Mouse (Mus musculus) right cerebral cortex, postnatal 25 days (tissue): ENCODE data around the gene Hspb7.

Experiments
- DNase-seq: peaks from one replicate; pipeline ENCODE4 v3.0.0; 2022

Hspb7 gene

DNA sequence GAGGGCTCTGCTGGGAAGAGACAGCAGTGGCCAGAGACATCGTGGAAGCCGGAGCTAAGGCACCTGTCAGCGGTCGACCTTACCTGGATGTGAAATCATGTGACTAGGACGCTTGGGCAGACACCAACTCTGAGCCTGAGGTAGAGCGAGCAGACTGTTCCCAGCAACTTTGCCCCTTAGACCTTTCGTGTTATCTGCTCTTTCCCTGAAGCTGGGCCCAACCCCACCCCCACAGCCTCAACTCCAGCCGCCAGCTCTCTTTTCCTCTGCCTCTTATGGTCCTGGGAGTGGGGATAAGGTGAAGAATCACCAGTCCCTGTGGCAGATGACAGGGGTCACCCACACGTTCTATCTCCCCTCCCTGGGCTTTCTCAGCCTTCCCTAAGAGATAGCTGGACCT is 307 bp downstream of the Hspb7 start:
- no peak for DNase-seq

DNA sequence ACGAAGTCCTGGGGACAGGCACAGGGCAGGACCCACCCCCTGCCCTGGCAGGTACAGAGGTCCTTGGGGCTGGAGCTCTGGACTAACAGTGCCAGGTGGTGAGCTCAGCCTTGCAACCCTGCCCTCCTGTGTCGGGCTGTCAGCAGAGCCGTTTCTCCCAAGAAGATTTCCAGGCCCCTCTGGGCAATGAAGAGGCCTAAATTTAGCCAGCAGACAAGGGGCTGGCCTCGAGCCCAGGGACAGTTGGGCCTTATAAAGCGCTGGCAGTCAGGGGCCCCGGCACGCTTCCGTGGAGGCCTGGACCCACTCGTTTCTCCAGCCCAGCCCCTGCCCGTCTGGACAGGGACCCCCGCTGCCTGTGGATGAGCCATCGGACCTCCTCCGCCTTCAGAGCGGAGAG is 844 bp downstream of the Hspb7 start:
- no peak for DNase-seq

DNA sequence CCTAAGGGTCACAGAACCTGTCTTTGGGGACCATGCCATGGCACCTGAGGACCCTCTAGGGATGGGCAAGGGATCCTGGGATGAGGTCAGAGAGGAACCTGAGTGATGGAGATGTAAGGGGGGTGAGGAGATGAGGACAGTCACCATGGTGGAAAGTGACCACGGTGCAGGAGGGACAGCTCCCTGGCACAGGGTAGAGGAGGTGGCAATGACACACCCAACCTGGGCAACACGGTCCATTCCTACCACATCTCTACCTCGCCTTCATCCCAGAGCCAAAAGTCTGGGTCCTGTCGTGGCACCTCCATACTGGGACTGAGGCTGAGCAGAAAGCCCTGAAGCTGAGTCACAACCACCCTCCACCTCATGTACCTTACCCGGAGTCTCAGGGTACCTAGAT is 2.3 kb downstream of the Hspb7 start:
- DNase-seq, result no peak

DNA sequence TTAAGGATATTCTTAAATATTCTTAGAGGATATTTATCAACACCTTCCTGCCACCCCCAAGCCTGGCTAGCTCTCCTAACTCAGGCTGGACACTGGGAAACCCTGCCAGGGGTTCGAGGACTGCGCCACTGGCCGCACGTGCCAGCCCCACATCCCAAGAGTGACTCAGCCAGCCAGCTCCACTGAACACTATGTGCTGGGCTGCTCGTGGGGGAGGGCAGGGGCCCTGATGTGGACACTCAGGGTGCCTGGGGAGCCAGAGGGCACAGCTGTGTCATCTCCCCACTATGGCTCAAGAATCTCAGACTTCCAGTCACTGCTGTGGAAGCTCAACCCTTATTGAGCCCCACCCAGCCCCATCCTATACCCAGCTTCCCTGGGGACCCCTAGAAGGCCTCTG is 2.7 kb downstream of the Hspb7 start:
- DNase-seq, result no peak

DNA sequence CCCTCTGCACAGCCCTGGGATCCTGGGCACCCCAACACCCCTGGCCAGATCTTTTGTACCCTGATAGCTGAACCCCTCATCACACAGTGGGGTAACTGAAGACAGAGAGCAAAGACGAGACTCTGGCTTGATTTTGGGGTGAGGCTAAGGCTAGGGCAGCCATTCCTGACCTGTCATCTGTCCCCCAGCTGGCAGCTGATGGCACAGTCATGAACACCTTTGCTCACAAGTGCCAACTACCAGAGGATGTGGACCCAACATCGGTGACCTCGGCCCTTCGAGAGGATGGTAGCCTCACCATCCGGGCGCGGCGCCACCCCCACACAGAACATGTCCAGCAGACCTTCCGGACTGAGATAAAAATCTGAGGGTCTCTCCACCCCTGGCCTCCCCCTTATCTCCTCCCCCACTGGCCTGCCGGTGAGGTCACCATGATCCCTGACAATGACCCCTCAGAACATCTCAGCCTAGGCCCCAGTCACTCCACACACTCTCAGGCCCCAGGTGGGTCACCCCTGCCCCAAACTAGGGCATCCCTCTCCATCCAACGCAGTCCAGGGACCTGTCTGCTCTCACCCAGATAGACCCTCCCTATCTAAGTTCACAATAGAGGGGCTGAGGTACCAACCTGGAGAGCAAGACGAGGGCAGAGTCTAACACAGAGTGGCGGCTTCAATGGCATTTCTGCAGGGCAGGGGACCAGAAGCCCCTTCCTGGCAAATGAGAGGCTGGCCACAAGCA is 3.3 kb downstream of the Hspb7 start:
- DNase-seq, result no peak

DNA sequence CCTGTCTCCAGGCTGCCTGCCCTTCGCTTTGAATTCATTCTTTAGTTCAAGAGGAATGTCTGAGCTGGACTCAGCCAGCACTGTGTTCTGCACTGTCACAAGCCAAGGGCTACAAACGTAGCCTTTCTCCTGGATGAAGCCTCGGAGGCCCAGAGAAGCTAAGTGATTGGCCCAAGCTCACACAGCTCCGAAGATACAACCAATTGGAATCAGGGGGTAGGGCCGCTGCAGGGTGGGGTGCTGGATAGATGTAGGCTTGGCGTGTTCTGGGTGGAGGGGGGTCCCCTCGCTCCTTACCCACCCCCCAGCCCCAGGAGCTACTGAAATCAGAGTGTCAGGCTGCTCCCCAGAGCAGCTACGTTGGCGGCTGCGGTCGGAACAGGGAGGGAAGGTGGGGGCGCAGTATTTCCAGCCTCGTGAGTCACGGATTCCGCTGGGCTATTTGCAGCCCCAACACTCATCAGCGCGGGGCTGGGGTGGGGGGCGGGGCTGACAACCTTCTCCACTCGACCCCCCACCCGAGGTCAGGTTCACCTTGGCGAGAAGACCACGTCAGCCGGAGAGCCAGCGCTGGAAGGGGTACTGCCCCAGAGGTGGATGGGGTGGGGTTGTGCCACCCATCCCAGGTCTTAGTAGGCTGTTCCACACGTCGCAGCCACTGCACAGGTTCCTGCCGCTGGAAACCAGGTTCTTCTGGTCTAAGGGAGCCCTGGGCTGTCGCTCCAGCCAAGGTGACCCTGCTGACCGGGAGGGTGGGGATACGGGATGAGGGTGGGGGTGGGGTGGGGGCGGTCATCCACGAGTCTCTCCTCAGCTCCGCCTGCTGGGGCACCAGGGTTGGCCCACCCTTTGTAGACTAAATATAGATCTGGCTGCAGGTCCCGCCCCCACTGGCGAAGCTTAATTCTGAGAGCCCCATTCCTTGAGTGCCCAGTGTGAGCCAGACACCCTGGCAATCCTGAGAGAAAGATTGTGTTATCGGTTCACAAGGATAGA is 5.2 kb downstream of the Hspb7 start:
- DNase-seq, result peak; percentile 79

DNA sequence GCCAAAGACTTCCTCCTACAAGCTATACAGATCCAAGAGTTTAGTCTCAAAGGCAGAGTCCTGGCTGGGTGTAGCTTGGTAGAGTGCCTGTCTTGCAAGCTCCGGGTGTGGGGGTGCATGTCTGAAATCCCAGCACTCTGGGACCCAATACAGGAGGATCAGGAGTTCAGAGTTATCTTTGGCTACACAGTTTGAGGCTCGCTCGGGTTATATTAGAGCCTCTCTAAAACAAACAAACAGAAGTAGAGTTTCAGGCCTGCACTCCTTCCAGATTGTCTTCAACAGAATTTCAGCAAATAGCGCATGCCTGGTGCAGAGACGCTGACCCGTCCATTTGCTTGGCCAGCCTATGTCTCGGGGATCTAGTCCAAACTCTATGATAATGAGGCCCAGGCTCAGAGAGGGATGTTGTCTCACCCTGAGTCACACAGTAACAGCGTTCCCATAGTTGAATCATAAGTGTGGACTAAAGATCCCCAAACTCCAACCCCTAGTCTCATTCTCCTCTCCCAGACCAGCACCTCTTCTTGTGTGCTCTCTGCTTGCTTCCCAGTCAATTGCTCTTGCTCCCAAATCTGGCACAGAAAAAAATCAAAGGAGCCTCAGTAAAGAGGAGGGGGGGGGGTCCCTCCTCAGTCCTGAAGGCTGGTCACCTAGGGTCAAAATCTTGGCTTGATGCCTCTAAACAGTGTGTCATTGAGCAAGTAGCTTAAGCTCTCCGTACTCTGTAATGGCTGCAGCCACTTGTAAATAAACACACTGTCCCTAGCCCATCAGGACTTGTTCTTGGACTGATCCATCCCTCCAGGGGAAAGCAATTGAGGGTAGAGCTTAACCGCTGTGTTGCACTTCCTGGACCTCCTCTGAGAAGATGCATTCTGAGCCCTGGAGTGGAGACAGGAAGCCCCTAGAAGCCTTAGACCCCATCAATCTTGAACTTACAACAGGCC is 6.5 kb downstream of the Hspb7 start:
- no peak for DNase-seq

DNA sequence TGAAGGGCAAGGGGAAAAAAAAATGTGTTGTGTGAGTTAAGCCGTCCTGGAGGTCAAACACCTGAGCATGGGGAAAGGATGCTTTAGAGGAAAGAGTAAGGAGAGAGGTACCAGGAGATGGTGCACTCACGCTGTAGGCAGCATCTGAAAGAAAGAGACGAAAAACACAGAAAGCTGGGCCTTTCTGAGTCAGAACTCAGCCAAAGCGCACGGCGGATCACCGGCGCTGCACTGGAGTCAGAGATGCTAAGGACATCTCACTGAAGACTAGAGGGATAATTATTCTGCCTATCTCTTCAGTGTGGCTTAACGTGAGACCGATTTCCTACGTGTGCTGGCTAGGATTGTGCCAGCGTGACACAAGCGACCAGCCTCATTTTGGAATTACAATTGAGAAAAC is 7.3 kb downstream of the Hspb7 start:
- no peak for DNase-seq

DNA sequence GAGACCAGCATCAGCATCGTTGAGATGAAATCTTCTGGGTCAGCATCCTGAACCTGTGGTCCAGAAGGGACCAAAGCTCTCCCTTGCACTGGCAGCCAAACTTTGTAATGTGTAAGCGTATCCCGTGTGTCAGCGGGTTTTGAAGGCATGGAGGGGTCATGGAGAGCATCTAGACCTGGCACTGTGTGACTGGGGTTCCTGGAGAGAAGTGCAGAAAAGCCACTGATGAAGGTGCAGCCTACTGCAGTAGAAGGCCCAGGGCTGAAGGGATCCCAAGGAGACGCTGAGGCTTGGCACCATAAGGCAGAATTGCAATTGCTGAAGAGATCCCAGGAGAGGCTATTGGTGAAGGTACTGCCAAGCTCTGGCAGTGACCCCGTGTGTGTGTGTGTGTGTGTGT is 8.8 kb downstream of the Hspb7 start:
- no peak for DNase-seq

DNA sequence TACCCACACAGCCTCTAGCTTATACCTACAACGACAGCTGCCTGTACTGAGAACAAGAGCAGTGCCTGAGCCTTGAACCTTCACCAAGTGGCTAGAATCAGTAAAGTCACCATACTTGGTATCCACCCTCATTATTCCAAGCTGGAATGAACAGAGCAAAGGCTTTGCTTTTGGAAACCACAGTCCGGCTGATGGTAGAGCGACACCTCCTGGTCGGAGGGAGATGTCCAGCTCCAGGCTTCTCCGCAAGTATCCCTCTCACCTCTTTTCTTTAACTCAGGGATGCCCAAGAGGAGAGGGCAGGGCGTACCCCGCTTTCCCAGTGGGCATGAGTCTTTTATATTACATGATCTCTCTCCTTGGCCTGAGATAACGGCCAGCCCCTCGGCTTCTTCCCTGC is 9.3 kb downstream of the Hspb7 start:
- DNase-seq, result no peak

DNA sequence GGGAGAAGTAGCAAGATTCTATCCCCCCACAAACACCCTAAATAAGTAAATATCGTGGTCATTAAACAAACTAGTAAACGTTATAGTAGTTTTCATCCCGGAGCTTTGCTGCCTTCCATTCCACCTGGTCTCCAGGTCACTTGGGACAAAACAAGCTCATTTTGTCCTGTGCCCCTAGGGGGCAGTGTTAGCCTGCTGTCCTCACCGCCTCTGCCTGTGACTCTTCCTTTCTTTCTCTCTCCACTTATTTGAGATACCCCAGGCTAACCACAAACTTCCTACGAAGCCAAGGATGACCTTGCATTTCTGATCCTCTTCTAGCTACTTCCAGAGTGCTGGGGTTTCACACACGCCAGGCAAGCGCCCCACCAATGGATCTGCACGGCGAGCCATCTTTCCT is 10.4 kb downstream of the Hspb7 start:
- peak; percentile 49 for DNase-seq

DNA sequence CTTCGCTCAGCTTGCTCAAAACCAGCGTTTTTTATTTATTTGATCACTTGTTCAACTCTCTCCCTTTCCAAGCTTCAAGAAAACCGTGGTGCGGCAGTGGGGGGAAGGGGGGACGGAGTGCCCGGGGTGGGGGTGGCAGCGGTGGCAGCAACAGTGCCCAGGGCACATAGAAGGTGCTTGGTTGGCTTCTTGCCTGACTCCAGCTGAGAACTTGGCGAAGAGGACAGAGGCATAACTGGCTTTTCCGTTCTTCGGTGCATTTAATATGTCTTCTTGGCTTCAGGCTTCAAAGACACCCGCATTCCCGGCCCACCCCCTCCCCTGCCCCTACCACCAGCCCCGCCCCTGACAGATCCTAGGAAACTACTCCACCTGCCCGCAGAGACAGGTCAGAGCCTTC is 12.1 kb downstream of the Hspb7 start:
- no peak for DNase-seq

DNA sequence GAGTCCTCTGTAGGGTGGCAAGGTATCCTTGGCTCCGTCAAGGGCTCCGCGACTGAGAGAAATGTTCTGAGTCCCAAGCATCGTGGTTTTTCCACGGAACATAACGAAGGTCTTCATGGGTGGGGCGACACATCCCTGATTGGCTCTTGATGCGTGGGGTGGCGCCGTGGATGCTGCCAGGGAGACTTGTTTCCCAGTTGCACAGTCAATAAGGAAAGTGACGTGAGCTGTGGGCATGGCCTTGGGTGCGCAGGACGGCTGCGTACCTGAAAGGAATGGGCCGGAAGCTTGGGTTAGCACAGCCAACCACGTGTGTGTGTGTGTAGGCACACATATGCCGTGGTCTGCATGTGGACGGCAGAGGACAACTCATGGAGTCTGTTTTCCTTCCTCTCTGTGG is 12.6 kb downstream of the Hspb7 start:
- no peak for DNase-seq

DNA sequence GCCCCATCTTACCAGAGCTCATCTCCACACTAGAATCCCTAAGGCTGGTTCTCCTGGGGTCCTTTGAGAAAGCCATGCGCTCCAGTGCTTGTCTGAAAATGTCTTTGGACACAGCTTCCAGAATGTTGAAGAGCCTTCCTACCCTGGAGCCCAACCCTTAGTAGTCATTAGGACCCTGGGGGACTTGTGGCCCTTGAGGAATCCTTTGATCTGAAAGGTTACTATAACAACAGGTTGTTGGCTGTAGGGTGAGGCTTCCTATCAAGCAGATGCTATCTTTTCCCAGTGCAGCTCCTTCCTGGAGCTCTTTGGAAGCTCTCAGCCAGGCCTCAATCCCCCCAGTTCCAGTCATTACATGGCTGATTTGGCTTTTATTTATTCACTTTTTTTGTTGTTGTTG is 15.4 kb downstream of the Hspb7 start, which contains the start of gene Srarp:
TSS of gene Srarp (minus strand) at position 132 of the 400 bp plus-strand sequence.
- DNase-seq, result no peak

DNA sequence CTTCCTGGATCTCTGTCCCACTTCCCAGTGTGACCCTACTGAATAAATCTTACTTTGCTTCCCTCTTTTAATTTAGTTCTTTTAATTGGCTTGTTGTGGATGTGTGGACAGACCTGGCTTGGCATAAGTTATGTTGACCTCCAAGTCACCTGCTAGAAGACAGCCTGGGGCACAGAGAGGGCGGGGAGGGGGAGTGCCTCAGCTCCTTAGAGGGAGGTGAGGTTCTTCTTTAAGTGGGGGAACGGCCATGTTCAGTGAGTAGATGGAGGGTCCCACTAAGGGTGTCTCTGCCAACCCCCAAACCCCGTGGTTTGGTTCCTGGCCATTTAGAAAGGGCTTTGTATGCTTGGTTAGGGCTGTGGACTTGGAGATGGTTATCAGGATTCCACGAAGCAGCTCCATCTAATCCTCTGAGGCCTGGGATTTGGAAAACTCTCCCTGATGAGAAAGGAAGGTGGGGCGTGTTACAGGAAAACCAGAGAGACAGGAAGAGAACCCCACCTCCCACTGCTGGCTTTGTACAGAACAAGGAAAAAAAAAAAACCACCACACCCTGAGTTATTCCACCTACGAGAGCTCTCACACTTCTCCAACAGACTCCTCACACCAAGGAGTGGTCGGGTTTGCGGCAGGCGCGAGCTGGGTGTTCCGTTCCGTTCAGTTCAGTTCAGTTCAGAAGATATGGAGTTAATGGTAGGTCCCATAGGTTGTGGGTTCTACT is 18.7 kb downstream of the Hspb7 start:
- DNase-seq, result no peak

DNA sequence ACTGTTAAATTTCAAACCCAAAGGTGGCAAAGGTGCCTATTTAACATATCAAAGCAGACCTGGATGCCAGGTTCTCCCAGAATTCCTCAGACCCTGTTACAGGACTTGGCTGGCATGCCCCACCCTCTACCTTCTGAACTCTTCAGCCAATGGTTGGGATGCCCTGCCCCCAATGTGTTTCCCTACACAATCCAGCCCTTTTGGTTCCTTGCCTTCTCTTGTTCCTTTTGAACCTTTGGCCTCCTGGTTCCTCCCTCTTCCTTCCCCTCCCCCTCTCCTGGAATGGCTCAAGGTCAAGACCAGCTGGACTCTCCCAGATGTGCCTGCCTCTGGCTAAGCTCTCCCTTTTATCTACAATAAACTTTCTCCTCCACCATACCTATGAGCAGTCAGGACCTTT is 20.3 kb downstream of the Hspb7 start:
- no peak for DNase-seq

DNA sequence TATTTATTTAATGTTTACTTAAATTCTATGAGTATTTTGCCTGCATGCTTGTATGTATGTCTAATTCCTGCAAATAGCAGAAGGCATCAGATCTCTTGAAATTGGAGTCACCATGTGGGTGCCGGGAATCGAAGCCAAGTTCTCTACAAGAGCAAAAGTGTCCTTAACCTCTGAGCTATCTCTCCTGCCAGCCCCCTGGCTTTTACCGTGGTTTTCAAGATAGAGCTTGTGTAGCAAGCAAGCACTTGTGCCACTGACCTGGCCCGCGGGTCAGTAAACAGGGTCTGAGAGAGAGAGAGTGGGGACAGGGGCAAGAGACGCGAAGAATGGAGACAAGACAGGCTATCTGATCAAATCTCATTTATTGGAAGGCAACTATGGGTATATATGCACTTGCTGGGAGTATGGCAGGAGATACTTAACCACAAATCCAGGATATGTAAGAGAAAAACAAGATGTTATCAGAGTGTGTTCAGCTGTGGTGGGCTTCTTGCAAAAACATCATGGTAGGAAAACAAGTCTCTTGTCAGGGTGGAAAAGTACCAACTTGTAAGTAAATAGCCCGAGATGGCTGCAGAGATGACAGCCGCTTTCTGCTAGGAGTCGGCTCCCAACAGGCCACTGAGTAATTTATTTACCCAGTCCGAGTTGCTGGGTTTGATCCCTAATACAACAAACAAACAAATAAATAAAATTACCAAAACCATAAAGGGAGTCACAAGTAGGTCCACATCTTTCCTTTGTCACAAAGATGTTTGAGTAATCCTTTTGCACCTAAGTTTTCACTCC is 23.3 kb downstream of the Hspb7 start:
- no peak for DNase-seq

DNA sequence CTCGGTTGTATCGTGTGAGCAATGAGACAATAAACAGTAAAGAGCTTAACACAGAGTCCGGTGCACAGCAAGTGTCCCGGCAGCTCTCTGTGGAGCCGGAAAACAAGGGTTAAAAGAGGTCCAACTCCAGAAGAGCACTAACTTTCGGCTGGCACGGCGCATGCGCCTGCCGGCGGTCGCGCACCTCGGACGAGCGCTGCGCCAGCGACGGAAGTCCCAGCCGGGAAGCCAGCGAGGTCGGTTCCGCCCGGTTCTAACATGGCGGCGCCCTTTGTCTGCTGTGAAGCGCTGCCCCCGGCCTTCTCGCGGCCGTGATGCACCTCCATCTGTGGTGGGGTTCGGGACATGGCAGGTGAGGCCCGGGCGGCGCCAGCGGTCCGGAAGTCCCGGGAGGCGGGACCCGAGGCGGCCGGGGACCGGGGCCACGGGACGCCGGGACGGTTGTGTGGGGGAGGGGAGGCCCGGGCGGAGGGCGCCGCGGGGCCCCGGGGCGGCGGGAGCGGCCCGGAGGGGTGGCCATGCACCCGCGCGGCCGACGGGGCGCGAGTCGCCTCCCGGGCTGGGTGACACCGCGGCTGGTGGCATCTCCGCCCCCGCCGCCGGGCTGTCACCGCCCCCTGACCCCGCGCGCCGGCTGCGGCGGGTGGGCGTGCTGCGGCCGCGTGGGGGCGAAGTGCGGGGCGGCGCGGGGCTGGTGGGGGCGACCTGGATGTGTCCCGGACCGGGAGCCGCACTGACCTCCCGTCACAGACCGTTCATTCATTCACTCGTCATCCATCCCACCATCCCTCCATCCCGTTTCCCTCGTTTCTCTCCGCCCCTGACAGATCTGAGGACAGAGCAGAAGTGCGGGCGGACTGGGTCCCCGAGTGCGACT is 24.1 kb downstream of the Hspb7 start, which contains the start of gene Zbtb17:
TSS of gene Zbtb17 (plus strand) at position 204 of the 877 bp plus-strand sequence.
- peak; percentile 91 for DNase-seq

DNA sequence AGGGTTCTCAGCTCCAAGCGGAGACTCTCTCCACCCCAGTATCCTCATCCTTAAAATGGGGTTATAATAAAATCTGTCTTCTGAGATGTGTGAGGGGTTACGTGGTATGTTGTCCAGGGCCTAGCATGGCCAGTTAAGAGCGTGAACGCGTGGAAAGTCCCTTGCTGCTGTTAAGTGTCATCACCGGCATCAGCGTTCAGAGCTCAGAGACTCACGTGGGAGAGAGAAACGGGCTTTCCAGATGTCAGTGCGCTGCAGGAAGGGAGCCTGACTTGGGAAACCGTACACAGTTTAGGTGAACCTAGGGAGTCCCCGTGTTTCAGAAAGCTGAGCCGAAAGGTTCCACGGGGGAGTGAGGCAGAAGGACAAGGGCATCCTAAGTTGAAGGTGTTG is 24.7 kb downstream of the Hspb7 start:
- DNase-seq, result no peak

DNA sequence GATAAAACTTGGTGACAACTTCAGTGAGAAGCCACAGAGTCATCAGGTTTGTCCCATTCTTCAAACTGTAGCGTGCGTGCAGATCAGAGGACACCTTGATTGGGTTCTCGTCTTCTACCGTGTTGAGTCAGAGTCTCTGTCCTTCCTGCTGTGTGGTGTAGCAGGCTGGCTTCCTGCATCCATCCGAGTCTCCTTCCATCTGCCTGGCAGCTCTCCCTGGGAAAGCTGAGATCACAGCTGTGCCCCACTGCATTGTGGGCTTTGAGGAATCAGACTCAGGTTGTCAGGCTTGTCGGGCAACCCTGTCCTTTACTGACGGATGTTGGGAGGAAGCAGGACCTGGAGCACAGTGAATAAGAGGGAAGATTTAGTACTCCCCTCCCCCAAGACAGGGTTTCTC is 25.6 kb downstream of the Hspb7 start:
- DNase-seq, result no peak
